Mouse (Mus musculus) frontal cortex, adult (tissue): Measurements from ENCODE around the gene Fgfr2.

Experiments used
- ATAC-seq: cut with Nextera tagmentation; 2 replicates; pipeline ENCODE4 v1.9.2; 2017; ENCODE audit warnings: mild to moderate bottlenecking, moderate library complexity, mixed read lengths; ENCODE audit not compliant: low TSS enrichment

Fgfr2 gene

GRCm38 (mm10) chr7:130216272-130216671 is 2906.9 kb downstream of the Fgfr2 start:
- no peak for ATAC-seq

GRCm38 (mm10) chr7:130215348-130216252 is 2907.6 kb downstream of the Fgfr2 start:
- ATAC-seq, result peak; percentile 88

DNA sequence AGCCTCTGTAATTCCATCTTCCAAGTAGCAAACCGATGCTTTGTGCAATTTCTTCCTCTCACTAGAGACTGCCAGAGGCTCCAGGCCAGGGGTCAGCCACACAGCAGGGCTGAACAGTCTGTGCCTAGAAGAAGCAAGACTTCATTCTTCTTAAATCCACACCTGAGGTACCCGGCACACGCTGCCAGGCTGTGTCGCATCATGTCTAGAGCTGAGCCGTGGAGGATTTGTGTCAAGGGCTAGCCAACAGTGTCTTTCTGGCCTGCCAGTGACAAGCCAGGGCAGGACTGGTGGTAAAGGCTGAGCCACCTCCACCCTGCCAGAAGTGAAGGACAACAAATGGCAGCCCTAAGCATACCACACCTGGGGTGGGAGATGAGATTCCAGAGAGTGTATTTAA is 2910.0 kb downstream of the Fgfr2 start:
- ATAC-seq, result no peak

DNA sequence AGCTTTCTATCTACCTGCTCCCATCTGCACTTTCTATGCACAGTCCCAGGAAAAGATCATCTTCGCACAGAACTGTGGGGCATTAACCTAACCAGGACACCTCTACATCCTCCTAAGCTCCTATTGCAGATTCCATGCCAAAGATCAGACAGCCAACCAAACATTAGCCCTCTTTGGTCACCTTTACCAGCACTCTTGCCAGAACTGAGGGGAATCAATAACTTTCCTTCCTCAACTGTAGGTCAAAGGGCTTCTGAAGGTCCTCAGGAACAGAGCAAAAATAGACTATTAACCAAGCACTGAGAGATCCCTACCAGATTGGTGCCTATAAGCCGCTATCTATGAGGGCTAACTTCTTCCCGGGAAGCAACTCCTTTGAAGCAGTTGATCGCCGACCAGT is 2911.7 kb downstream of the Fgfr2 start:
- ATAC-seq, result no peak

GRCm38 (mm10) chr7:130208601-130209000 is 2914.5 kb downstream of the Fgfr2 start:
- ATAC-seq, result no peak

DNA sequence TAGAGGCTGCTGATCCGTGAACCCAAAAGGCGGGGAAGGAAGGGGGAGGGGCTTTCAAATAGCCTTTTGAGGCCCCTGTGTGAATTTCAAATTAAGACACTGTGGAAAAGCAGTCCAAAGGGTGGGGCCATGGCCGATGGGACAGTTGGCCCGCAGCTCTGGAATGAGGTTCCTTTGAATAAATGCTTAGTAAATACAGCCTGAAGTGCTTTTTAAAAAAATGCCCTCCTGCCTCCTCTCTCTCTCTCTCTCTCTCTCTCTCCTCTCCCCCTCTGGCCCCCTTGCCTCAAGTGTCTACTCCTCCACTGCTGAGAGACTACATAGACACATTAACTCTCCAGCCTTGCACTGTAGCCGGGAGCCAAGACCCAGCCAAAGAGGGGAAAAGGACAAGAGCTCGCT is 2917.0 kb downstream of the Fgfr2 start:
- no peak for ATAC-seq

- no peak for ATAC-seq
These were observed 2918.0 kb downstream of the Fgfr2 start for GRCm38 (mm10) chr7:130205140-130205539.

DNA sequence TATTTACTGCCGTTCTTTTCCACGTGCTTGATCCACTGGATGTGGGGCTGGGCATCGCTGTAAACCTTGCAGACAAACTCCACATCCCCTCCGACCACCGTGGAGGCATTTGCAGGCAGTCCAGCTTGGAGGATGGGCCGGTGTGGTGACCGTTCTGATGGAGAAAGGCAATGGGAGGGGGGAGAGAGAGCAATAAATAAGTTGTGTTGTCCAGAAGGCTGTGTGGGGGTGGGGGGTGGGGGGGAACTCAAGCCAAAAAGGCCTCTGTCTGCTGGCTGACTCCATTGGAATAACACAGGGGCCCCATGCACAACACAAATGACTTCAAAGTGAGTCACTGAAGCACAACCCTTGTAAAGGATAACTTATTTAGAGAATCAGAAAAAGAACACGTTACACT is 2922.1 kb downstream of the Fgfr2 start:
- no peak for ATAC-seq

DNA sequence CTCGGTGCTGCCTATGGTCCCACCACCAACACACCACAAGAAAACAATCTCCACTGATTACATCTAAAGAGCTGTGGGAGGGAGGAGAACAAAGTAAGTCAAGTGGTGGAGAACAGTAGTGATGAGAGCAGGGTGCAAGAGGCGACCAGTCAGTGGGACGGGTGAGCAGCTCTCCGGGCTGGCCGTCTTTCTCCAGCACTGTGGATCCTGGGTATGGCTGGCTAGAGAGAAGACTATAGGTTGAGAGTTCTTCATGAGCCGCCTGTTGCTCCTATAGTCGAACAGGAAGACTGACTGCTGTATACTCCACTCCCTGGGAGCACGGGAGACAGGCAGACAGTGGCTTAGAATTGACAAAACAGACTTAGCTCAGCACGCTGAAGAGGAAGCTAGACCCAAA is 2923.2 kb downstream of the Fgfr2 start:
- no peak for ATAC-seq

DNA sequence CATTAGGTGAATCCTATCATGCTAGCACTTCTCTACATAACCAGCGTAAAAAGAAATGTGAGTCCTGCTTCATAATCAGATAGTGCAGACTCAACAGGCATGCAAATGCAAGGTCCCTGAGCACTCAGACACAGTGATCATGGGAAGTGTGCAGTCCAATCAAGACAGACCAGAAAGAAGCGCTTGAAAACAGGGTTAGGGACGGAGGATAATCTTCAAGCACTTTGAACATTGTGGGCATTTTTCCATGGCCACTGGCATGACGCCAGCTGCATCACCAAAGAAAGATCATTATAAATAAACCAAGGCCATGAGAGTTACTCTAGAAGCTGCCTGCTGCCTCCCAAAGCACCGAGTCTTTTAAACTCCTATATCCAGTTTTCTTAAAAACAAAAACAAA is 2923.8 kb downstream of the Fgfr2 start:
- ATAC-seq, result no peak

- no peak for ATAC-seq
These were observed 2928.1 kb downstream of the Fgfr2 start for GRCm38 (mm10) chr7:130195081-130195480.

- ATAC-seq, result no peak; the same call in 1 of the 2 replicates
These were observed 2932.7 kb downstream of the Fgfr2 start for GRCm38 (mm10) chr7:130190329-130190975.

DNA sequence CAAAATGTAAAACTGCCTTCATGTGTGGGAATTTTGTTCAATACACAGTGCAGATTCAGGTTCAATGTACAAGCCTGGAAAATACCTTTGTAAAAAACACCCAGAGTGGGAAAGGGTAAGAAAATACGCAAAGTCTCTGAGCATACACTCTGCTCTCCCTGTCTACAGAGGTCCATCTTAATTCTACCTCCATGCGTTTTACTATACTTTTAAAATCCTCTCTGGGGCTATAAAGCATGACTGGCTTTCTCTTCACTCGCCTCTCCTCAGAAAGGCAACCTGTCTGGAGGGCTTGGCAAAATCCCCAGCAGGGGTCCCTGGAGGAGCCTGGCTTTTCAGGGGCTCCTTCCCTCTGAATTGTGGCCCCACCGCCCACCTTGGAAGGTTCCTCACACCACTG is 2933.2 kb downstream of the Fgfr2 start:
- no peak for ATAC-seq

DNA sequence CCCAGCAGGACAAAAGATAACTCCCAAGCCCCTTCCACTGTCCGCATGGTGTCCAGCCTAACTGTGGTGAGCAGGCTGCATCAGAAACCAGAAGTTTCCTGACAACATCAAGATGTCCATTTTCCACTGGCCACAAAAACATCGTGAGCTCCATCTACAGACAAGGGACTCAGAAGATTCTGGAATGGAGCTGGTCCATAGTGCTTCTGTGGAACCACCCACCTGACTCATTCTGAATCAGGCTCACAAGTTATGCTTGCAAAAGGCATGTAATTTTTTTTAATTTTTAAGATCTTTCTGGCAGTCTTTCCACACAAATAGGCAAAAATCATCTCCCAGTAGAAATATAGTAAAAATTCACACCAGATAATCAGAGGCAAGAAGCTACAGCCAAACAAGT is 2935.0 kb downstream of the Fgfr2 start:
- no peak for ATAC-seq

DNA sequence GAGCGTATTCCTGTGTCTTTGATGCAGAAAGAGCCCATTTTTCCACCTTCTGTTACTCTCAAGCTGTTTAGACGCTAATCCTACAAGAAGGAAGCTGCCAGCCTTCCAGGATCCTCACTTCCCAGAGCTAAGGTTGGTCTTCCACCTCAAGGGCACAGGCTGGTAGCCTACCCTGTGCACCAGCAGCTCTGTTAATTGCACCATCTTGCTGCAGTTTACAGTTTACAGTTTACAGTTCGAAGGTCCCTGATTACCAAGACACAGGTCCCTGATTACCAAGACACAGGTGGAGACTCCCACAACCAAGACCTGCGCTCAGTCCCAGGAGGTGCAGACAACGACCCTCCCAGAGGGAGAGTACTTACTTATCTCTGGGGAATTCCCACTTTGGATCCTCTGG is 2938.3 kb downstream of the Fgfr2 start:
- ATAC-seq, result no peak

DNA sequence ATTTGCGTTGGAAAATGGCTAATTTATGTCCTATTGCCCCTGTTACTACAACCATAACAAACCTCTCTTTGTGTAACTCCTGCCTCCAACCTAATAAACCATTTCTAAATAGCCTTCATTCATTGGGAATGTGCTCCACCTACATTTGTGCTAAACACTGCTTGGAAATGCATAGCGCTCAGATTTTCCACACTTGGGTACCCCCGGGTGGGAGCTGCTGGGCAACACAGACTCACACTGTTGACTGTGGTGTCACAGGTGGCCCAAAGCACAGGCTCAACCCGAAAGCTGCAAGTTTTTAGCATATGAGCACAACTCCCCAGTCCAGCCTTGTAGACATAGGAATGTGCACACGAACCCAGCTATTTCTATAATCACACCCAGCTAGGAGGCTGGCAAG is 2939.2 kb downstream of the Fgfr2 start:
- ATAC-seq, result no peak

DNA sequence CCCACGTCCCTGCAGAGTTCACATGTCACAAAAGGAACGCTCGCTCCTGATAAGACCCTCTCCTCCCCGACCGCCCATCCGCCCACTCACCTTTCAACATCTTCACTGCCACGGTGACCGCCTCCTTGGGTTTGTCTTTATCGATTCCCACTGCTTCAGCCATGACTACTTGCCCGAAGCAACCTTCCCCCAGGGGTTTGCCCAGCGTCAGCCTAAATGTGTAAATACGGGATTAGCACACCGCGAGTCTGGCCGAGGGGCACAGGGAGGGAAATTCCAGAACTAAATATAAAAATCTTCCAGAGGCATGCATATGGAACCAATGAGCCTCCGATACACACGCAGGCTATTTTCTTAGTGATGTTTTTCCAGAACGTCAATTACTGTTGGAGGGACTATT is 2940.6 kb downstream of the Fgfr2 start:
- ATAC-seq, result no peak

GRCm38 (mm10) chr7:130178991-130179390 is 2944.2 kb downstream of the Fgfr2 start:
- ATAC-seq, result no peak

DNA sequence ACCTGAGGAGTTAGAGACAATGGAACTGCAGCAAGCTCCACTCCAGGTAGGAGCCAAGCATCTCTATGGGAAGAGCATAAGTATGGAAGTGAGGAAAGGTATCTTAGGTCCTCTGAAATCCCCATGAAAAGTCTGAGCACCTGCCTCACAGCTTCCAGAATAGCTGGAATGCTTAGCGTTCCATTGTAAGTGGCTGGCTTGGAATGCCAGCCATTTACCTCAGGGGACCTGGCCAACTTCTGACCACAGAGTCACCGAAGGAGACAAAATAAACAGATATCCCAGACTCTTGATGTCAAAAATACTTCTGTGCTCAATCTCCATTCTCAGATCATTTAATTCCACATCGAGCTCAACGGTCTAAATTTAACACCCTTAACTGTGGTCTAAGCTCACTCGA is 2946.1 kb downstream of the Fgfr2 start:
- no peak for ATAC-seq

GRCm38 (mm10) chr7:130174525-130174924 is 2948.6 kb downstream of the Fgfr2 start:
- peak; percentile 62; the same call in 1 of the 2 replicates for ATAC-seq

GRCm38 (mm10) chr7:130173914-130174313 is 2949.2 kb downstream of the Fgfr2 start:
- ATAC-seq, result no peak

DNA sequence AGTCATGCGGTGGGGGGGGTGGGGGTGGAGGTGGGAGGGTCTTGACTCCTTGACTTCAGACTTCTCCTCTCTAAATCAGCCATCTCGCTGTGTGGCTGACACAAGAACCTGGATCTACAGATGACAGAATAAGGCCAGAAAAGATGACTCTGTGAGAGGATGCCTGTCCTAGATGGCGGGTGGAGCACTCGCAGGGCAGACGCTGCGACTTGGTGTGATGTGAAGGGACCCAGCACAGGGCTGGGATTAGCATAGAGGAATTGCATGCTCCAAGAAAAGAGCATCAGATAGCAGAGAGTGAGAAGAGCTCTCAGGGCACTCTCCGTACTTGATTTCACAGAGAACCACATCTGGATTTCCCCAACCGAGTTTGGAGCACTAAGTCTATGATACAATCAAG is 2953.0 kb downstream of the Fgfr2 start:
- ATAC-seq, result no peak

DNA sequence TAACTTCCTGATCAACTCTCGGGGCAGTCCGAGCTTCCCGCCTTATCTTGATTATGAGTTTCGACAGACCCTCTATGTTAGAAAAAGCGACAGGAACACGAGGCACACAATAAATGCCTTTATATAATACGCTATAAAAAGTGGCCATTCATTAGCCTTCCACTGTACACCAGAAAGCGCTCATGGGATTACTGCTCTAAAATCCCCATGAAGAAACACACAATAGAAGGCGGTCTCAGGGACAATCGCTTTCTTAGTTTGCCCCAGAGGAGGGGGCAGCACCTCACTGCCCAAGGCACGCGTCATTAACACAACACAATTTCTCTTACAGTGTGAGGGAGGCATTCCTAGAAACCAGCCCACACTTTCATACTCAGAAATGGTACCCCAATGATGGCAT is 2954.9 kb downstream of the Fgfr2 start:
- ATAC-seq, result no peak
